Mouse (Mus musculus): Measurements from ENCODE around the gene Spry1. TPM values are rescaled to one million over a fixed set of nuclear protein-coding genes. Genes with fewer than 3 reads are reported as not detected.

Spry1 gene
- total and polyA plus RNA-seq, 2 experiments from 2014 or later = 5.9 to 31.9 TPM

DNA sequence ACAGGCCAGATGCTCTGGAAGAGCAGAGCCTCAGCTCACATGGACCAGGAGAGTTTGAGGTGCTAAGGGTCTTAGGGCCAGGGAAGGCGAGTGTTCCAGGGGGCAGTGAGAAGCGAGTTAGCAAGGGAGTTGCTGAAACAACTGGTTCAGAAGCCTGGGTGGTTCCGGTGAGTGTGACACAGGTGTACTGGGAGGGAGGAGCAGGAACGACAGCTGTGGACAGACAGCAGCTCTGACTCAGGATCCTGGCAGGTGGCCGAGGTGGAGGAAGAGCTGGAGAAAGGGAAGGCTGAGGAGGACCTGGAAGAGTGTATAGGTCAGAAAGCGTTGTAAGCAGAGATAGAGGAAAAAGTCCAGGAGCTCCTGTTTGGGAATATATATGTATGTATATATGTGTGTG is 9.5 kb downstream of the Spry1 start:
- H3K4me2 ChIP-seq (ENCODE audit: low read depth, low read length, poor library complexity, severe bottlenecking) = no peak overlapping the region
- H3K9me3 ChIP-seq (ENCODE audit: low read length) = no peaks in the 10 kb centered on the region
- DNase-seq (ENCODE audit: low spot score) = no peak
- no peaks in the 10 kb centered on the region for H3K36me3 ChIP-seq (ENCODE audit: insufficient read depth, low read length)
- H3K9ac ChIP-seq (replicated peaks; ENCODE audit: low read length, poor library complexity, severe bottlenecking) = no peak overlapping the region
- no peak overlapping the region for H3K27ac ChIP-seq (ENCODE audit: low read depth, low read length)
- H3K4me1 ChIP-seq (ENCODE audit: insufficient read depth, low read length) = 0 out of 2 replicates have a peak, but pooled peaks cover 3% of the 10 kb centered on the region
- H3K27me3 ChIP-seq (ENCODE audit: insufficient read depth, low read length) = peaks cover 3% of the 10 kb centered on the region
- TF ChIP-seq CTCF (IDR thresholded peaks at IDR 0.05) = no peak
- no peak for ATAC-seq (ENCODE audit: low FRiP score)
- H3K4me3 ChIP-seq (ENCODE audit: low read depth, low read length) = no peak overlapping the region
- 83% methylated on average over 6 of the region's 6 CpGs for WGBS

GRCm38 (mm10) chr3:37652537-37652936 is 12.8 kb downstream of the Spry1 start:
- no peaks in the 10 kb centered on the region for H3K9me3 ChIP-seq (ENCODE audit: low read length)
- H3K4me1 ChIP-seq (ENCODE audit: insufficient read depth, low read length) = peaks cover 8% of the 10 kb centered on the region; the same call in 1 of the 2 replicates
- H3K27me3 ChIP-seq (ENCODE audit: insufficient read depth, low read length) = peaks cover 3% of the 10 kb centered on the region; the same call in 1 of the 2 replicates
- H3K9ac ChIP-seq (replicated peaks; ENCODE audit: low read length, poor library complexity, severe bottlenecking) = no peak overlapping the region
- no peak overlapping the region for H3K4me3 ChIP-seq (ENCODE audit: low read depth, low read length)
- TF ChIP-seq CTCF (IDR thresholded peaks at IDR 0.05) = no peak
- H3K36me3 ChIP-seq (ENCODE audit: insufficient read depth, low read length) = no peaks in the 10 kb centered on the region
- no peak overlapping the region for H3K27ac ChIP-seq (ENCODE audit: low read depth, low read length)
- ATAC-seq (ENCODE audit: low FRiP score) (no peak), DNase-seq (ENCODE audit: low spot score) (no peak)
- 93% methylated on average over 9 of the region's 9 CpGs for WGBS
- H3K4me2 ChIP-seq (ENCODE audit: low read depth, low read length, poor library complexity, severe bottlenecking) = no peak overlapping the region

DNA sequence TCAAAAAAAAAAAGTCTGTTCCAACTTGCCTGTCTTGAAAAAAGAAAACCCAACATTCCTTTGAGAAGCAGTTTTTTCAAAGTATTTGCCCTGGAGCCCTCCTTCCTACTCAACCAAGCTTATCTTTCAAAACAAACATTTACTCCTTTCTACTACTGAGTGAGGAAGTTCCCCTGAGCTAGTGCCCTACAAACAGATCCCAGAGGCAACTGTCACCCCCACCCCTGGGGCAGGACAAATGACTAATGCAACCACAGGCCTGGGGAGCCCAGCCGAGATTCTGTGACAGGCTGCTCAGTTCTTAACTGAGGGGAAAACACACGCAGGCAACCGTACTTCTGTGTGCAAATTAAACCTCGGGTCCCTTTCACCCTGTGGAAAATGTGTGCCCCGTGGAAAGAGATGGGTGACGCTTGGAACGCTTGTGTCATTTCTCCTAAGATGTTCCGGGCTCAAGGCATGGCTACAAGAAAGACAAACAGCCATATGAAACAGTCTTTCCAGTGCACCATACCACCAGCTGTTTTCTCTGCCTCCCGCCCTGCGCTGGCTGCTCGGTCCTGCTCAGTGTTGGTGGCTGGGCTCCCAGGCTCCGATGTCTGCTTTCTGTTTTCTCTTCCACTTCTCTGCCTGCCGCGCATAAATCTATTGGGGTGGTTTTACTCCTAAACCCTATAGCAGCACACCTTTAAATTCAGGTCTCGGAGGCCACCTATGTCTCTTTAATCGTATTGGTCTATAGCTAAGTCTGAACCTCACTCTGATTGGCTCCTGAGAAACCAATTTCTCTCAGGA is 14.4 kb downstream of the Spry1 start:
- H3K4me2 ChIP-seq (ENCODE audit: low read depth, low read length, poor library complexity, severe bottlenecking) = peak overlapping the region; percentile 49
- H3K4me3 ChIP-seq (ENCODE audit: low read depth, low read length) = peak overlapping the region; percentile 28
- no peak overlapping the region for H3K9ac ChIP-seq (replicated peaks; ENCODE audit: low read length, poor library complexity, severe bottlenecking)
- DNase-seq (ENCODE audit: low spot score) (no peak), ATAC-seq (ENCODE audit: low FRiP score) (no peak)
- H3K27ac ChIP-seq (ENCODE audit: low read depth, low read length) = 0 out of 2 replicates have a peak overlapping the region, but pooled peaks have one; percentile 26
- peaks cover 3% of the 10 kb centered on the region; the same call in 1 of the 2 replicates for H3K27me3 ChIP-seq (ENCODE audit: insufficient read depth, low read length)
- H3K36me3 ChIP-seq (ENCODE audit: insufficient read depth, low read length) = no peaks in the 10 kb centered on the region
- H3K9me3 ChIP-seq (ENCODE audit: low read length) = no peaks in the 10 kb centered on the region
- no peak for TF ChIP-seq CTCF (IDR thresholded peaks at IDR 0.05)
- 11% methylated on average over 16 of the region's 16 CpGs for WGBS
- H3K4me1 ChIP-seq (ENCODE audit: insufficient read depth, low read length) = peaks cover 8% of the 10 kb centered on the region; the same call in 1 of the 2 replicates

GRCm38 (mm10) chr3:37654787-37655186 is 15.0 kb downstream of the Spry1 start:
- Histone ChIP-seq H3K4me2 (ENCODE audit: low read depth, low read length, poor library complexity, severe bottlenecking) (no peak overlapping the region), H3K9me3 (ENCODE audit: low read length) (no peaks in the 10 kb centered on the region), H3K27ac (ENCODE audit: low read depth, low read length) (no peak overlapping the region), H3K4me1 (ENCODE audit: insufficient read depth, low read length) (peaks cover 8% of the 10 kb centered on the region; the same call in 1 of the 2 replicates), H3K27me3 (ENCODE audit: insufficient read depth, low read length) (peaks cover 3% of the 10 kb centered on the region; the same call in 1 of the 2 replicates), H3K4me3 (ENCODE audit: low read depth, low read length) (no peak overlapping the region; the same call in 1 of the 2 replicates), H3K9ac (replicated peaks; ENCODE audit: low read length, poor library complexity, severe bottlenecking) (no peak overlapping the region), H3K36me3 (ENCODE audit: insufficient read depth, low read length) (no peaks in the 10 kb centered on the region)
- DNase-seq (ENCODE audit: low spot score) (no peak), ATAC-seq (ENCODE audit: low FRiP score) (no peak)
- TF ChIP-seq CTCF (IDR thresholded peaks at IDR 0.05) = no peak
- WGBS = 71% methylated on average over 6 of the region's 6 CpGs

- TF ChIP-seq CTCF (IDR thresholded peaks at IDR 0.05) = no peak
- ATAC-seq (ENCODE audit: low FRiP score) = peak; percentile 63; the same call in 1 of the 2 replicates
Observed at GRCm38 (mm10) chr3:37655933-37656633, 16.3 kb downstream of the Spry1 start.

More at GRCm38 (mm10) chr3:37655933-37656633, 16.3 kb downstream of the Spry1 start:
- Histone ChIP-seq H3K4me1 (ENCODE audit: insufficient read depth, low read length) (peaks cover 8% of the 10 kb centered on the region; the same call in 1 of the 2 replicates), H3K4me2 (ENCODE audit: low read depth, low read length, poor library complexity, severe bottlenecking) (peak overlapping the region; percentile 42), H3K9ac (replicated peaks; ENCODE audit: low read length, poor library complexity, severe bottlenecking) (0 out of 2 replicates have a peak overlapping the region, but pooled peaks have one; percentile 36), H3K9me3 (ENCODE audit: low read length) (no peaks in the 10 kb centered on the region), H3K27ac (ENCODE audit: low read depth, low read length) (no peak overlapping the region), H3K27me3 (ENCODE audit: insufficient read depth, low read length) (peaks cover 3% of the 10 kb centered on the region; the same call in 1 of the 2 replicates), H3K36me3 (ENCODE audit: insufficient read depth, low read length) (no peaks in the 10 kb centered on the region), H3K4me3 (ENCODE audit: low read depth, low read length) (peak overlapping the region; percentile 22)
- peak; percentile 64 for DNase-seq (ENCODE audit: low spot score)
- WGBS = 25% methylated on average over 20 of the region's 20 CpGs
